Mouse (Mus musculus) hematopoietic multipotent progenitor cell, adult 10-12 weeks (in vitro differentiated cells): ENCODE data around the gene 4930430A15Rik. TPM values are rescaled to one million over a fixed set of nuclear protein-coding genes. Genes with fewer than 3 reads are reported as not detected.

Experiments used
- polyA plus RNA-seq: library from polyadenylated mRNA; stranded (reverse); fragments of >175 nt; gene quantifications from 2 replicates; pipeline ENCODE4 v1.2.3, GENCODE M21; 2012; ENCODE audit warnings: low replicate concordance

Gene 4930430A15Rik
- polyA plus RNA-seq: not detected in 2 replicates

GRCm38 (mm10) chr2:111229502-111229901, at the start of gene 4930430A15Rik:
4930430A15Rik (minus strand) TSS chr2:111229602.

GRCm38 (mm10) chr2:111274006-111274405, 44.6 kb upstream of the 4930430A15Rik start, which contains the start of gene Olfr1277:
Olfr1277 (minus strand) TSS chr2:111274106.

GRCm38 (mm10) chr2:111254216-111254615, 24.8 kb upstream of the 4930430A15Rik start, which contains the start of gene Olfr1276:
Olfr1276 (plus strand) TSS chr2:111254516.

GRCm38 (mm10) chr2:111235186-111235585, 5.8 kb upstream of the 4930430A15Rik start, which contains the start of gene Olfr1275:
Olfr1275 (minus strand) TSS chr2:111235286.

DNA sequence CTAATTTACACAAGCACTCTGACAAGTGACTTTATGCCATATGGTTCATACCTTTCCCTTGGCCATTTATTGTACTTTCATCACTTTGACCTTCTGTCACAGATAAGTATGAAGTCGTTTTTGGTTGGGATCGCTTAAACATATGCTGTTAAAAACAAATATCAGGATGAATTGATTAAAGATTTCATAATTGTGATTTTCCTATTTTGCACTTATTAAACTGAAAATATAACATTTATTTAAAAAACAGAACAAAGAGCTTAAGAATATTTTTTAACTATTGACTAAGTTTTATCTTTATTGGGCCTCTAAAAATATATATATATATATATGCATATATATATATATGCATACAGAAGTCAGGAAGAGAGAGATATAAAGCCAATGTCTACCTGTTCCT, 76.6 kb downstream of the 4930430A15Rik start, which contains the start of gene Gm15130:
Gene Gm15130, minus strand, starts transcription at position 101 of the 400 bp plus-strand sequence.

Other genes starting within 250 kb of the 4930430A15Rik start
- gene Gm13941, start 123.6 kb downstream of the 4930430A15Rik start, polyA plus RNA-seq: not detected in 2 replicates
- gene Gm15130, start 76.7 kb downstream of the 4930430A15Rik start, polyA plus RNA-seq: not detected in 2 replicates
- gene Olfr1275, start 5.7 kb upstream of the 4930430A15Rik start, polyA plus RNA-seq: 0.14 TPM in 1 of 2 replicates, not detected in the other
- gene Olfr1276, start 24.9 kb upstream of the 4930430A15Rik start, polyA plus RNA-seq: not detected in 2 replicates
- not detected in 2 replicates for gene Olfr1277, start 44.5 kb upstream of the 4930430A15Rik start, polyA plus RNA-seq
- not detected in 2 replicates for gene Olfr1278, start 60.5 kb upstream of the 4930430A15Rik start, polyA plus RNA-seq
- not detected in 2 replicates for gene Olfr1279, start 71.0 kb upstream of the 4930430A15Rik start, polyA plus RNA-seq
- gene Olfr1280, start 84.4 kb upstream of the 4930430A15Rik start, polyA plus RNA-seq: not detected in 2 replicates
- gene Olfr1281, start 96.9 kb upstream of the 4930430A15Rik start, polyA plus RNA-seq: not detected in 2 replicates
- gene Olfr1282, start 106.5 kb upstream of the 4930430A15Rik start, polyA plus RNA-seq: not detected in 2 replicates
- not detected in 2 replicates for gene Olfr1283, start 137.2 kb upstream of the 4930430A15Rik start, polyA plus RNA-seq
- not detected in 2 replicates for gene Olfr1284, start 145.9 kb upstream of the 4930430A15Rik start, polyA plus RNA-seq
- not detected in 2 replicates for gene Olfr1286, start 193.5 kb upstream of the 4930430A15Rik start, polyA plus RNA-seq
- 0.21 TPM in 1 of 2 replicates, not detected in the other for gene Olfr1287, start 219.5 kb upstream of the 4930430A15Rik start, polyA plus RNA-seq
- gene Olfr1288, start 244.5 kb upstream of the 4930430A15Rik start, polyA plus RNA-seq: not detected in 2 replicates